Mouse (Mus musculus): ENCODE data around the gene Sap30l. TPM values are rescaled to one million over a fixed set of nuclear protein-coding genes. Genes with fewer than 3 reads are reported as not detected.
"Not testable (repeated sequence)": the region's sequence is repeated elsewhere in the genome, so short reads cannot be mapped to it uniquely, and the experiment has no call there.

The Sap30l gene
- total RNA-seq, 1 experiment from 2014 or later: 60.8 TPM

GRCm38 (mm10) chr11:57831861-57832260 lies 30.4 kb downstream of the Sap30l start:
- no peak for DNase-seq

DNA sequence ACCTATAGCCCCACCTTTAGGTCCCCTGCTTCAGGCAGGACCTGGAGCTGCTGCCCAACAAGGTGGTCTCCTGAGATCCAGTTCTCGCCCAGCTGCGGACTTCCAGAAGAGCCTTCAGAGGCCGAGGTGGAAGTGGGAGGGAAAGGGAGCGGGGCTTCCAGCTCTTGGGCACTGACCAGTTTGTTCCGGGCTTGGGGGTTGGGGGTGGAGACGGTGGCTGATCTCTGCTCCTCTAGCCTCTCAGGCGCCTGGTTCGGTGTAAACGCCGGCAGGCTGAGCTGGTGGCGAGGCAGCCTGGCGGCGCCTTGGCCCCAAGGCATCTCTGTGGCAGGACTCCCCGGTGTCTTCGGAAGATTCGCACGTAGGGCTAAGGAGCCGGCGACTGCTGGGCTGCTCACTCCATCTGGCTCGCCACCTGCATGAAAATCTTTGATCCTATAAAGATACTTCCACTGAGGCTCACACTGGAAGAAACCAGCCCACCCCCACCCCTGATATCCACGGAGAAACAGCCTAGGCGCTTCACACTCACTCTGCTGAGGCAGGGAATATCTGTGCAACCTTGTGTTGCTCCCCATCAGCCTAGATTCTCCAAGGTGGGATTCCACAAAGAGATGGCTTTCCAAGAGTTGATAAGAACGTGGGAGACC lies 31.2 kb downstream of the Sap30l start, which contains the start of gene Hand1:
TSS of gene Hand1 (minus strand) at position 267 of the 650 bp plus-strand sequence.
- no peak for DNase-seq

GRCm38 (mm10) chr11:57833296-57833977 lies 32.0 kb downstream of the Sap30l start:
- DNase-seq: no peak

GRCm38 (mm10) chr11:57834031-57834430 lies 32.6 kb downstream of the Sap30l start:
- no peak for DNase-seq

DNA sequence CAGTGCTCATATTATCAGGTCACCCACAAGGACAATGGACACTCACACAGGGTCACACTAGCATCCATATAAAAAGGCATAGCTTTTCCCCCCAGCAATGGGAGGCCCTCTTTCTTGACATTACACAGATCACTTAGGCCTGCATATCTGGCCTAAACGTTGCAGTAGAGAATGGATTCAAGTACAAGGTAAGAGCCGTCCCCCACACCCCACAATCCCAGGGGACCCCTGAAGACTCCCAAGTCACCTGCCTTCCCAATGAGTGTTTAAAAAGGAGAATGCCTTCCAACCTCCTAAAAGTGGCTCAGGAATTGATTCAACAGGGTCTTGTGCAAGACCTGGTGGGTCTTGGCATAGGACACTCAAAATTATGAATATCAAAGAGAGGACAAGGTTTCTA lies 33.9 kb downstream of the Sap30l start:
- DNase-seq: no peak

DNA sequence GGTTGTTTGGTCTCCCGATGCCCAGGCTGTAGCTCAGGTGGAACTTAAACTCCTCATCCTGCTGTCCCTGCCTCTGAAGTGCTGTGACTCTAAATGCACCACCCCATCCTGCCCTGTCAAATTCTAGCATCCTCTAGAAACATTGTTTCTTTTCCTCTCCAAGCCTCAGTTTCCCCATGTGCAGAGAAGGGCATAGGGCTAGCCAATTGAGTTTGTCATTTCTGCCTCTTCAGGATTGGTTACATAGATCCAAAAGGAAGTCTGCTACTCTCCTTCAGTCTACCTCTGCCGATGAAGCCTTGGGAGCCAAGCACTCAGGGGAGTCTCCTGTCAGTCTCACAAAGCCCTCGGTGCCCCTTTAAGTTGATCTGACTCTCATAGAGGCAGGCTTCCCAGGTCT lies 34.5 kb downstream of the Sap30l start:
- no peak for DNase-seq

GRCm38 (mm10) chr11:57836401-57836800 lies 35.0 kb downstream of the Sap30l start:
- DNase-seq: no peak

DNA sequence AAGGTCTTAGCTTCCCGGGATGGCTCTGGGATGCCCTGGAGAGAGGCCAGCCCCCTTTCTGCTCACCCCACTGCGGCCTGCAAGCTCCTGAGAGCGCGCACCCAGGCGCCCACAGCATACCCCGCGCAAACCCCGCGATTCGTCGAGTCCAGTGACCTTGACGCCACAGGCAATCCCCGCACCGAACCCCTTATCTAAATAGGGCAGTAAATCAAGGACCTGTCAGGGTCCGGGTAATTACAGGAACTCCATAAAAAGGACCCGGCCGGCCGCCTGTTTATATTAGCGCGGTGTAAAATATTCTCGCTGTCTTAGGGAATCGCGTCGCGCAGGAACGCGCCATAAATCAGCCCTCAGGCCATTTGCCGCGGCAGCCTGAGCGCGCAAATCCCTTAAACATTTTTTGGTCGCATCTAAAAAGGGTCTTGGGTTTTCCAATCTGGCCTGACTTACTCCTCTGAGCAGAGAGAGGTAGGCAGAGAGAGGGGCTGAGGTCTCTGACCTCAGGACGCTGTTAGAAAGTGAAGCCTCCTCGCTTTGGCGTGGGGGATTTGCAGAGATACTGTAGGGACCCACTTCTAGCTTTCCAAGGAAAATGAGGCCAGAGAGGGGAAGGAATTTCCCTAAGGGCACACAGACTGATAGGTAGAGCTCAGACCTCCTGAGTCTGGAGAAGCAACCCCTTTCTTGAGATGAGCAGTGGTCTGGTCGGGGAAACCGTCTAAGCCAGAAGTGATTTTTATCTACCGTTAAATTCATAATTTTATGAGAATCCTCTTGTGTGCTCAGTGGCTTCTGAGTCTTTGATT lies 35.6 kb downstream of the Sap30l start:
- no peak for DNase-seq

- no peak for DNase-seq
Observed at GRCm38 (mm10) chr11:57837861-57838680, 36.6 kb downstream of the Sap30l start.

- no peak for DNase-seq
Observed at GRCm38 (mm10) chr11:57840986-57841385, 39.5 kb downstream of the Sap30l start.

- DNase-seq: no peak
Observed at GRCm38 (mm10) chr11:57841391-57841790, 40.0 kb downstream of the Sap30l start.

DNA sequence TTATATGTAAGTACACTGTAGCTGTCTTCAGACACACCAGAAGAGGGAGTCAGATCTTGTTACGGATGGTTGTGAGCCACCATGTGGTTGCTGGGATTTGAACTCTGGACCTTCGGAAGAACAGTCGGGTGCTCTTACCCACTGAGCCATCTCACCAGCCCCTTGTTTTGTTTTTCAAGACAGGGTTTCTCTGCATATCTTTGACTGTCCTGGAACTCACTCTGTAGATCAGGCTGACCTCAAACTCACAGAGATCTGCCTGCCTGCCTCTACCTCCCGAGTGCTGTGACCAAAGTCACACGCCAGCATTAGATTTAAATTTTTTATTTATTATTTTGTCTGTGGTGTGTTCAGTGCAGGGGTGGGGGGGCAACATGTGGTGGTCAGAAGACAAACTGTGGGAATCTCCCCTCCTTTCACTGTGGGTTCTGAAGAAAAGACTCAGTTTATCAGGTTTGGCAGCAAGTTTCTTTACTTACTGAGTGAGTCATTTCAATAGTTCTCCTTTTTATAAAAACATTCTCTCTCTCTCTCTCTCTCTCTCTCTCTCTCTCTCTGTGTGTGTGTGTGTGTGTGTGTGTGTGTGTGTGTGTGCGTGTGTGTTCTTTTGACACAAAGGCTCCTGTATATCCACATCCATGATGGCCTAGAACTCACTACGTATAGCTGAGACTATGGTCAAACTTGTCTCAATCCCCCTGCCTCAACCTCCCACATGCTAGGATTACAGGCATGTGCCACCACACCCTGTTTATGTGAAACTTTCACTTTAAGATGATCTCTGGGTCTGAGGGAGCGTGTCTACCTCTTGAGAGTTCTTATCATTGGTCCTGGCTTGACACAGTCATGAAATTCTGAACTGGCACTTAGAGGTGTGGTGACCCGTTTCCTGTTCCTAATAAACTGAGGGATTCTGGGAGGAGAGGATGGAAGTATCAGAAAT lies 45.3 kb downstream of the Sap30l start:
- not testable (repeated sequence) for DNase-seq

GRCm38 (mm10) chr11:57847396-57847795 lies 46.0 kb downstream of the Sap30l start:
- DNase-seq: no peak

- DNase-seq: no peak
Observed at GRCm38 (mm10) chr11:57850298-57850697, 48.9 kb downstream of the Sap30l start.

DNA sequence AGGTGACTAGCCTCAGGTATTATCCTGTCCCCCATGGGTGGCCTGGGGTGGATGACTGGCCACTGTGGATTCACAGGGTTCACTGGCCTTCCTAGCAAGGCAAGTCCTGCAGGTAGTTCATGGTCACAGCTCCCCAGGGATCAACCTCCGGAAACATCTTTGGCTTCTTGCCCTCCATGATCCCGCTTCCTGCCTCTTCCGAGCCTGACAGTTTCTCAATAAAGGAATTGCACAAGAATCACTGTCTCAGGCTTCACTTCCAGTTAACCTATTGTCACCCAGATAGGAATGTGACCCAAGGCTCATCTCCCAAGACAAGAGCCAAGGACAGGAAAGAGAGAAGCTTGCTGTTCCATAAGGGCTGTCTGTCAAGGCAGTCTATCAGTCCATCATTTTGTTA lies 49.5 kb downstream of the Sap30l start:
- no peak for DNase-seq

- no peak for DNase-seq
Observed at GRCm38 (mm10) chr11:57853571-57853970, 52.1 kb downstream of the Sap30l start.

- no peak for DNase-seq
Observed at GRCm38 (mm10) chr11:57857709-57858108, 56.3 kb downstream of the Sap30l start.
